Mouse (Mus musculus) cerebellum, adult 2 months (tissue): ENCODE measurements around the gene Prss30. TPM values are rescaled to one million over a fixed set of nuclear protein-coding genes. Genes with fewer than 3 reads are reported as not detected.

ENCODE experiments used
- DNase-seq, 2 experiments: peaks; one replicate each; pipeline ENCODE4 v3.0.0; 2021
- H3K27ac ChIP-seq: fragments of 200-500 bp; 2 replicates; pipeline ENCODE4 v1.5.1; 2012; ENCODE audit warnings: low read length, control low read depth, inconsistent platforms; ENCODE audit not compliant: insufficient read depth
- H3K27me3 ChIP-seq: fragments of 200-500 bp; 2 replicates; pipeline ENCODE4 v1.6.1; 2012; ENCODE audit warnings: inconsistent platforms, mild to moderate bottlenecking, low read length, moderate library complexity; ENCODE audit not compliant: control insufficient read depth, insufficient read depth
- H3K4me1 ChIP-seq: fragments of 200-500 bp; 2 replicates; pipeline ENCODE4 v1.6.1; 2011; ENCODE audit warnings: low read length; ENCODE audit not compliant: control insufficient read depth, insufficient read depth
- H3K4me3 ChIP-seq: fragments of 200-500 bp; replicated peaks from 2 replicates; pipeline ENCODE3; 2011; ENCODE audit warnings: mild to moderate bottlenecking, low read depth, low read length, control low read depth; ENCODE audit not compliant: insufficient read depth
- CTCF ChIP-seq: fragments of 200-500 bp; IDR thresholded peaks from 2 replicates; pipeline ENCODE4 v1.5.1; 2011; ENCODE audit warnings: low read depth, mild to moderate bottlenecking, control low read depth, low read length, moderate library complexity, borderline replicate concordance; ENCODE audit not compliant: insufficient read depth
- POLR2A ChIP-seq: fragments of 200-500 bp; IDR thresholded peaks from 2 replicates; pipeline ENCODE4 v1.6.1; 2011; ENCODE audit warnings: low read length, control low read depth, borderline replicate concordance; ENCODE audit not compliant: insufficient read depth
- WGBS: fragments of 180-500 bp; shearing (Covaris S2); methylation state at CpG from one replicate; pipeline ENCODE4 v1.1.7; 2018; 5-methylcytosine and 5-hydroxymethylcytosine counted together
- polyA plus RNA-seq: library from polyadenylated mRNA; depleted of rRNA; stranded (reverse); fragments of >200 nt; gene quantifications from 2 replicates; pipeline ENCODE4 v1.2.3, GENCODE M21; 2012; rRNA removed

Prss30 gene
- polyA plus RNA-seq, 1 experiment = 0.11 TPM

GRCm38 (mm10) chr17:23924531-23925007, 55.8 kb downstream of the Prss30 start:
- DNase-seq = peak; percentile 93 to 95
- H3K27ac ChIP-seq = peak overlapping the region; percentile 14
- H3K4me3 ChIP-seq = peak overlapping the region; percentile 54
- under 1% methylated on average over 29 of the region's 29 CpGs for WGBS
- H3K4me1 ChIP-seq = no peaks in the 10 kb centered on the region; the same call in 1 of the 2 replicates
- TF ChIP-seq POLR2A = peak; percentile 57
- TF ChIP-seq CTCF = no peak
- H3K27me3 ChIP-seq = no peaks in the 10 kb centered on the region

Other genes starting within 250 kb of the Prss30 start
- 92.0 and 104 TPM in 2 replicates for gene Paqr4, start 239.7 kb downstream of the Prss30 start, polyA plus RNA-seq
- 0.57 and 0.84 TPM in 2 replicates for gene Kremen2, start 234.7 kb downstream of the Prss30 start, polyA plus RNA-seq
- 341 and 366 TPM in 2 replicates for gene Flywch1, start 209.0 kb downstream of the Prss30 start, polyA plus RNA-seq
- gene Flywch2, start 194.5 kb downstream of the Prss30 start, polyA plus RNA-seq = 50.5 and 54.8 TPM in 2 replicates
- gene Srrm2, start 190.0 kb downstream of the Prss30 start, polyA plus RNA-seq = 711 and 720 TPM in 2 replicates
- 621 and 628 TPM in 2 replicates for gene Elob, start 151.4 kb downstream of the Prss30 start, polyA plus RNA-seq
- 0.25 TPM in 1 of 2 replicates, not detected in the other for gene Prss33, start 144.5 kb downstream of the Prss30 start, polyA plus RNA-seq
- not detected in 2 replicates for gene Prss32, start 136.7 kb downstream of the Prss30 start, polyA plus RNA-seq
- gene Prss41, start 136.4 kb downstream of the Prss30 start, polyA plus RNA-seq = 1.6 and 2.3 TPM in 2 replicates
- not detected in 2 replicates for gene Prss21, start 112.5 kb downstream of the Prss30 start, polyA plus RNA-seq
- not detected in 2 replicates for gene Dcpp1, start 99.7 kb downstream of the Prss30 start, polyA plus RNA-seq
- gene Dcpp2, start 99.7 kb downstream of the Prss30 start, polyA plus RNA-seq = not detected in 2 replicates
- not detected in 2 replicates for gene Dcpp3, start 63.1 kb downstream of the Prss30 start, polyA plus RNA-seq
- not detected in 2 replicates for gene Sbp, start 38.9 kb downstream of the Prss30 start, polyA plus RNA-seq
- not detected in 2 replicates for gene Sbpl, start 25.3 kb downstream of the Prss30 start, polyA plus RNA-seq
- gene Prss22, start 17.5 kb upstream of the Prss30 start, polyA plus RNA-seq = not detected in 2 replicates
- gene Prss27, start 57.6 kb upstream of the Prss30 start, polyA plus RNA-seq = 0.19 TPM in 1 of 2 replicates, not detected in the other
- gene Kctd5, start 92.9 kb upstream of the Prss30 start, polyA plus RNA-seq = 32.8 and 35.6 TPM in 2 replicates
- 39.9 and 41.5 TPM in 2 replicates for gene Pdpk1, start 170.4 kb upstream of the Prss30 start, polyA plus RNA-seq
- gene Amdhd2, start 183.2 kb upstream of the Prss30 start, polyA plus RNA-seq = 37.0 and 40.1 TPM in 2 replicates
- 2,309 TPM in 2 replicates for gene Atp6v0c, start 189.1 kb upstream of the Prss30 start, polyA plus RNA-seq
- 45.6 and 50.3 TPM in 2 replicates for gene Tbc1d24, start 225.0 kb upstream of the Prss30 start, polyA plus RNA-seq
- gene Ntn3, start 229.0 kb upstream of the Prss30 start, polyA plus RNA-seq = 3.8 and 4.5 TPM in 2 replicates
- gene Tedc2, start 240.3 kb upstream of the Prss30 start, polyA plus RNA-seq = 27.3 and 28.4 TPM in 2 replicates